Mouse (Mus musculus) myocyte (in vitro differentiated cells): ENCODE measurements around the gene Ect2l.

Experiments
- MAX ChIP-seq: IDR thresholded peaks from one replicate; pipeline ENCODE4 v1.6.1; 2011; ENCODE audit warnings: low read depth, mild to moderate bottlenecking, control low read depth
- POLR2A ChIP-seq: IDR thresholded peaks from one replicate; pipeline ENCODE4 v1.6.1; 2011; ENCODE audit warnings: low read depth, mild to moderate bottlenecking, control low read depth, moderate library complexity; ENCODE audit not compliant: insufficient read length
- TCF12 ChIP-seq: IDR thresholded peaks from one replicate; pipeline ENCODE4 v1.6.1; 2011; ENCODE audit warnings: mild to moderate bottlenecking, control low read depth; ENCODE audit not compliant: poor library complexity, insufficient read depth, severe bottlenecking

- no peak for TF ChIP-seq POLR2A
- no peak for TF ChIP-seq MAX
- TF ChIP-seq TCF12, result no peak
These were observed 13.3 kb downstream of the Ect2l start for GRCm38 (mm10) chr10:18197206-18197979.
